ENCODE assay signal across 8 mouse cellular contexts in genomic region chr2:180569028-180569643, GRCm38 (mm10). TPM values are rescaled to one million over a fixed set of nuclear protein-coding genes. Genes with fewer than 3 reads are reported as not detected.
A peak's percentile ranks its signal among the peaks of the same experiment; 100 is the strongest.
DNase-seq lines count a peak whose midpoint lies in the region; ATAC-seq lines count a peak whose summit lies in the region.

No protein-coding gene starts in this region.

- no peak overlapping the region for H3K4me3 ChIP-seq in heart, embryonic 10.5 days

- H3K9me3 ChIP-seq in heart, embryonic 10.5 days, result no peaks in the 10 kb centered on the region

- no peaks in the 10 kb centered on the region for H3K36me3 ChIP-seq in heart, embryonic 10.5 days

- H3K27me3 ChIP-seq in heart, embryonic 10.5 days (ENCODE audit: insufficient read depth, poor library complexity, severe bottlenecking), result peaks cover 15% of the 10 kb centered on the region

- H3K4me1 ChIP-seq in heart, embryonic 10.5 days, result peaks cover 11% of the 10 kb centered on the region; the same call in 1 of the 2 replicates

- 0 out of 2 replicates have a peak, but pooled peaks have one; percentile 23 for ATAC-seq in megakaryocyte progenitor cell, adult 5-6 weeks (replicated peaks; ENCODE audit: poor library complexity)
- no peak for ATAC-seq in activated CD4-positive, CD25-positive, alpha-beta regulatory T cell, adult 4 months

- no peak overlapping the region for H3K27ac ChIP-seq in heart, embryonic 10.5 days

- DNase-seq in heart, adult 11 months, result peak; percentile 98
- DNase-seq in heart, embryonic 10.5 days (ENCODE audit: low spot score), result no peak
- DNase-seq in NIH3T3 (ENCODE audit: low read depth), result peak; percentile 61
- peak; percentile 49 to 55 for DNase-seq in gastrocnemius, adult 8-10 months (ENCODE audit: low spot score in 2 of 2)
- DNase-seq in kidney, adult 9 months, result peak; percentile 70
- DNase-seq in frontal cortex, postnatal 25 days (ENCODE audit: low spot score in 2 of 2), result no peak

- WGBS in heart, embryonic 10.5 days, result 54% methylated on average over 3 of the region's 3 CpGs

RNA-seq across cellular contexts. Expression of gene Mrgbp, which starts 12.0 kb away (rescaled TPM):
- 25.7 and 32.9 TPM in 2 replicates for polyA plus RNA-seq in heart, embryonic 10.5 days (2016; fragmentation: Nextera tagmentation; extraction: Ambion mirVana)
- 1 to 10 TPM; 3.6 to 5.1 (median 4.7) TPM for total RNA-seq in gastrocnemius, adult 8-10 months (2022)
- 34.2 and 36.6 TPM in 2 replicates for total RNA-seq in megakaryocyte progenitor cell, adult 5-6 weeks (2015)
- 27.8 and 32.7 TPM in 2 replicates for total RNA-seq in megakaryocyte progenitor cell, adult 5-6 weeks (2017)
- polyA plus RNA-seq in activated CD4-positive, CD25-positive, alpha-beta regulatory T cell, adult 4 months (2017; shearing (Covaris generic)), result 10 to 100 TPM; 21.4 to 22.2 TPM

RNA-seq across cellular contexts. Expression of gene Ogfr, which starts 19.9 kb away (rescaled TPM):
- 72.0 and 81.2 TPM in 2 replicates for polyA plus RNA-seq in heart, embryonic 10.5 days (2016; fragmentation: Nextera tagmentation; extraction: Ambion mirVana)
- 10 to 100 TPM; 21.3 to 24.7 (median 22.3) TPM for total RNA-seq in gastrocnemius, adult 8-10 months (2022)
- 22.9 and 24.4 TPM in 2 replicates for total RNA-seq in megakaryocyte progenitor cell, adult 5-6 weeks (2015)
- total RNA-seq in megakaryocyte progenitor cell, adult 5-6 weeks (2017), result 34.9 and 47.6 TPM in 2 replicates
- 10 to 100 TPM; 17.2 to 24.0 TPM for polyA plus RNA-seq in activated CD4-positive, CD25-positive, alpha-beta regulatory T cell, adult 4 months (2017; shearing (Covaris generic))

RNA-seq across cellular contexts. Expression of gene Col9a3, which starts 28.5 kb away (rescaled TPM):
- polyA plus RNA-seq in heart, embryonic 10.5 days (2016; fragmentation: Nextera tagmentation; extraction: Ambion mirVana), result 19.7 and 19.9 TPM in 2 replicates
- under 1 TPM in 1 of 4 experiments, not detected in 3; 0.11 TPM for total RNA-seq in gastrocnemius, adult 8-10 months (2022)
- total RNA-seq in megakaryocyte progenitor cell, adult 5-6 weeks (2015), result 0.30 TPM in 1 of 2 replicates, not detected in the other
- 0.47 TPM in 1 of 2 replicates, not detected in the other for total RNA-seq in megakaryocyte progenitor cell, adult 5-6 weeks (2017)
- under 1 TPM in 1 of 2 experiments, not detected in 1; 0.48 TPM for polyA plus RNA-seq in activated CD4-positive, CD25-positive, alpha-beta regulatory T cell, adult 4 months (2017; shearing (Covaris generic))

Comparison
In these comparisons a context has a peak if more than half of its experiments do, and no peak if none do; other contexts are left out.
1. DNase-seq: peak in heart, adult 11 months (single experiment), NIH3T3 (single experiment), gastrocnemius, adult 8-10 months (2 of 2) and kidney, adult 9 months (single experiment); none in heart, embryonic 10.5 days (single experiment) and frontal cortex, postnatal 25 days (0 of 2).
2. RNA of gene Mrgbp, which starts 12.0 kb away (total RNA-seq): 27.8 to 36.6 TPM in megakaryocyte progenitor cell, adult 5-6 weeks; 3.6 to 5.1 TPM in gastrocnemius, adult 8-10 months; every median in the first group is over 4 times any median in the second.